Mouse (Mus musculus) G1E (cell line): ENCODE data around the gene 2010111I01Rik.

Source experiments
- CTCF ChIP-seq: IDR thresholded peaks from 2 replicates; pipeline ENCODE4 v1.5.1; 2012; ENCODE audit warnings: low read depth, low read length, inconsistent platforms, mixed read lengths
- GATA1 ChIP-seq: IDR thresholded peaks from 2 replicates; pipeline ENCODE4 v1.6.1; 2012; ENCODE audit warnings: borderline replicate concordance, low read length, inconsistent platforms, mixed read lengths
- GATA2 ChIP-seq: IDR thresholded peaks from 2 replicates; pipeline ENCODE4 v1.6.1; 2012; ENCODE audit warnings: low read depth, low read length, inconsistent platforms, borderline replicate concordance
- POLR2AphosphoS5 ChIP-seq: IDR thresholded peaks from 2 replicates; pipeline ENCODE4 v1.6.1; 2012; ENCODE audit warnings: low read depth, low read length, inconsistent platforms; ENCODE audit not compliant: insufficient replicate concordance
- TAL1 ChIP-seq: conservative IDR thresholded peaks from 2 replicates; pipeline ENCODE4 v1.6.1; 2012; ENCODE audit warnings: low read depth, low read length, inconsistent platforms, mixed read lengths

DNA sequence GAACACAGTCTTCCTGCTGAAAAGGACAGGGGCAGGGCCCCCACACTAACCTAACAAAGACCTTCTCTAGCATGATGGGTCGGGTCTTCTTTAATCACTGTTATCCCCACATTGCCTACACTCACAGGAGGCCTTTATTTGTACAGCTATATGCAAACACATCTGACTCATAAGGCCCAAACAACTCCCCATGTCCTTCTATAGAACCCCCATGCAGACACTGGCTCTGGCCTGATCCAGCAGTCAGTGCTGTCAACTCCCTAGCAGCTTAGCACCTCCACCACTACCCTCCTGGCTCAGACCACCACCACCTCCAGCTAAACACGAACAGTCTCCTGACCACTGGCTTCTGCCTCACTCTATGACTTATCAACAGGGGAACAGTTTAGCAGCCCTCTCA lies 382.9 kb downstream of the 2010111I01Rik start:
- TF ChIP-seq CTCF = no peak
- TF ChIP-seq POLR2AphosphoS5 = no peak
- no peak for TF ChIP-seq GATA1
- TF ChIP-seq TAL1 = no peak
- TF ChIP-seq GATA2 = no peak
